Comparison of ENCODE assay signal across 11 mouse cellular contexts in the genomic region with DNA sequence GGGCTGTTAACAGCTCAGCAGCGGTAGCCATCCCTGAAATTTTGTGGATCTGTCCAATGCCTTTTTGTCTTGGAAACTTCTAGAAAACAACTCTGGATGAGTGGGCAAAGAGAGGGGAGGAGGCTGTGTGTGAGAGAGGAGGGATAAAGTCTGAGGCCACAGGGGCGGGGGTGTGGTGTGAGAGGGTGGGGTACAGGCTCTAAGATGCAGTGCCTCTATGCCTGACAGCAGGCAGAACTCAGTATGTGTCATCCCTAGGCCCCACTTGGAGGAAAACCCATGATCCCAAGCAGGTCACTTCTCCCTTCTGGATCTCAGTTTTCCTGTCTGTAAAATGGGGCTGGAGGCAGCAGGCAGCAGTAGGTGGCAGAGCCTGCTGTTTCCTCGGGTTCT. TPM values are rescaled to one million over a fixed set of nuclear protein-coding genes. Genes with fewer than 3 reads are reported as not detected.
DNase-seq lines count a peak whose midpoint lies in the region; ATAC-seq and TF ChIP-seq lines count a peak whose summit lies in the region.
"Had no signal": no experiment of that assay in that cellular context is flagged by ENCODE, and none has a peak within 500 bp of the region (broad histone marks: within the 10 kb centered on the region; RNA-seq: fewer than 3 reads in every experiment).

No protein-coding gene starts in this region.

- no peak for DNase-seq in heart, postnatal 4 days
- no peak for DNase-seq in testis, postnatal 10 days (ENCODE audit: low spot score)
- no peak for DNase-seq in c-Kit-positive CD71-positive TER-119-positive erythroid progenitor cells, embryonic 14.5 days (ENCODE audit: low spot score)
- DNase-seq in spleen, postnatal 14 days (ENCODE audit: low spot score in 2 of 2) = no peak

- H3K9ac ChIP-seq in heart, embryonic 12.5 days = peak overlapping the region; percentile 93
- H3K9ac ChIP-seq in liver, embryonic 16.5 days (ENCODE audit: low read depth, low read length) = no peak overlapping the region

- peaks cover 85% of the 10 kb centered on the region for H3K4me1 ChIP-seq in heart, embryonic 12.5 days (replicated peaks)
- peaks cover 16% of the 10 kb centered on the region for H3K4me1 ChIP-seq in testis, adult 2 months (ENCODE audit: control insufficient read depth, insufficient read depth, low read length)
- peaks cover 55% of the 10 kb centered on the region for H3K4me1 ChIP-seq in liver, embryonic 16.5 days (ENCODE audit: control insufficient read depth, low read depth, low read length)

- no peak overlapping the region for H3K27ac ChIP-seq in heart, embryonic 12.5 days (ENCODE audit: poor library complexity, severe bottlenecking)
- H3K27ac ChIP-seq in testis, adult 2 months (ENCODE audit: control insufficient read depth, insufficient read depth, low read depth, low read length) = peak overlapping the region; percentile 35; the same call in 1 of the 2 replicates
- peak overlapping the region; percentile 10 for H3K27ac ChIP-seq in liver, embryonic 16.5 days (ENCODE audit: low read length)

- no peaks in the 10 kb centered on the region for H3K9me3 ChIP-seq in heart, embryonic 12.5 days (replicated peaks)
- H3K9me3 ChIP-seq in liver, embryonic 16.5 days (replicated peaks; ENCODE audit: control insufficient read depth, low read length) = no peaks in the 10 kb centered on the region

- no peak for ATAC-seq in heart, embryonic 12.5 days (ENCODE audit: insufficient number of reproducible peaks, low FRiP score)
- no peak for ATAC-seq in liver, embryonic 16.5 days (ENCODE audit: low read depth)
- no peak for ATAC-seq in erythroblast, adult 5-6 weeks (replicated peaks; ENCODE audit: low FRiP score, poor library complexity, severe bottlenecking)

- TF ChIP-seq POLR2A in testis, adult 2 months (IDR thresholded peaks at IDR 0.05; ENCODE audit: control insufficient read depth, low read depth, low read length) = no peak; the same call in 1 of the 2 replicates

- H3K4me3 ChIP-seq in heart, embryonic 12.5 days = 0 out of 2 replicates have a peak overlapping the region, but pooled peaks have one; percentile 86
- no peak overlapping the region for H3K4me3 ChIP-seq in testis, adult 2 months (ENCODE audit: control insufficient read depth, low read depth, low read length)
- no peak overlapping the region for H3K4me3 ChIP-seq in liver, embryonic 16.5 days (ENCODE audit: low read depth, low read length)

- no peak for TF ChIP-seq CTCF in testis, adult 2 months (IDR thresholded peaks at IDR 0.05; ENCODE audit: control insufficient read depth, insufficient read depth, insufficient replicate concordance, low read depth, low read length)

- peak overlapping the region; percentile 92 for H3K4me2 ChIP-seq in heart, embryonic 12.5 days
- H3K4me2 ChIP-seq in liver, embryonic 16.5 days (ENCODE audit: low read depth, low read length) = peak overlapping the region; percentile 12

- WGBS in heart, embryonic 12.5 days = 86% methylated on average over 3 of the region's 3 CpGs
- 75% methylated on average over 3 of the region's 3 CpGs for WGBS in liver, embryonic 16.5 days (ENCODE audit: insufficient replicate concordance)

- H3K27me3 ChIP-seq in heart, embryonic 12.5 days (replicated peaks) = no peaks in the 10 kb centered on the region
- H3K27me3 ChIP-seq in testis, adult 2 months (ENCODE audit: control insufficient read depth, insufficient read depth, low read length) = peaks cover 5% of the 10 kb centered on the region; the same call in 1 of the 2 replicates
- no peaks in the 10 kb centered on the region for H3K27me3 ChIP-seq in liver, embryonic 16.5 days (ENCODE audit: control insufficient read depth, insufficient read depth, low read depth, low read length)

- H3K36me3 ChIP-seq in heart, embryonic 12.5 days = peaks cover 26% of the 10 kb centered on the region
- no peaks in the 10 kb centered on the region for H3K36me3 ChIP-seq in testis, adult 2 months (ENCODE audit: control insufficient read depth, insufficient read depth, low read length)
- H3K36me3 ChIP-seq in liver, embryonic 16.5 days (ENCODE audit: control insufficient read depth, insufficient read depth) = no peaks in the 10 kb centered on the region

RNA-seq across cellular contexts. Expression of a gene that starts 3.4 kb away (rescaled TPM):
- polyA plus RNA-seq in heart, embryonic 12.5 days (2016; fragmentation: Nextera tagmentation; extraction: Ambion mirVana) = 119 and 121 TPM in 2 replicates
- 10 to 100 TPM; 46.5 to 50.5 TPM for total RNA-seq in heart, postnatal 4 days (2021)
- 56.1 and 57.6 TPM in 2 replicates for polyA plus RNA-seq in testis, adult 2 months (2012; rRNA removed)
- 36.2 and 38.5 TPM in 2 replicates for polyA plus RNA-seq in liver, embryonic 16.5 days (2015; fragmentation: Nextera tagmentation; extraction: Ambion mirVana)
- total RNA-seq in erythroblast, adult 5-6 weeks (2015; ENCODE audit: low replicate concordance) = 17.6 and 22.5 TPM in 2 replicates
- 13.9 and 19.6 TPM in 2 replicates for total RNA-seq in erythroblast, adult 5-6 weeks (2017; ENCODE audit: low replicate concordance)

RNA-seq across cellular contexts. Expression of a gene that starts 25.2 kb away (rescaled TPM):
- not detected in 2 replicates for polyA plus RNA-seq in heart, embryonic 12.5 days (2016; fragmentation: Nextera tagmentation; extraction: Ambion mirVana)
- not detected for total RNA-seq in heart, postnatal 4 days (2021)
- polyA plus RNA-seq in testis, adult 2 months (2012; rRNA removed) = 0.66 and 1.4 TPM in 2 replicates
- not detected in 2 replicates for polyA plus RNA-seq in liver, embryonic 16.5 days (2015; fragmentation: Nextera tagmentation; extraction: Ambion mirVana)
- not detected in 2 replicates for total RNA-seq in erythroblast, adult 5-6 weeks (2015; ENCODE audit: low replicate concordance)
- not detected in 2 replicates for total RNA-seq in erythroblast, adult 5-6 weeks (2017; ENCODE audit: low replicate concordance)
- total RNA-seq: gastrocnemius, postnatal 4 days; layer of hippocampus, adult 18-20 months had no signal
- polyA plus RNA-seq: embryonic facial prominence, embryonic 11.5 days had no signal

RNA-seq across cellular contexts. Expression of a gene that starts 45.4 kb away (rescaled TPM):
- polyA plus RNA-seq in heart, embryonic 12.5 days (2016; fragmentation: Nextera tagmentation; extraction: Ambion mirVana) = not detected in 2 replicates
- total RNA-seq in heart, postnatal 4 days (2021) = not detected
- 6.2 and 6.5 TPM in 2 replicates for polyA plus RNA-seq in testis, adult 2 months (2012; rRNA removed)
- 1.8 and 13.9 TPM in 2 replicates for polyA plus RNA-seq in liver, embryonic 16.5 days (2015; fragmentation: Nextera tagmentation; extraction: Ambion mirVana)
- total RNA-seq in erythroblast, adult 5-6 weeks (2015; ENCODE audit: low replicate concordance) = not detected in 2 replicates
- total RNA-seq in erythroblast, adult 5-6 weeks (2017; ENCODE audit: low replicate concordance) = not detected in 2 replicates
- total RNA-seq: gastrocnemius, postnatal 4 days; layer of hippocampus, adult 18-20 months had no signal
- polyA plus RNA-seq: embryonic facial prominence, embryonic 11.5 days had no signal
